Mouse (Mus musculus) embryonic stem cell, embryonic (primary cell): ENCODE measurements around the gene Akna.

Source experiments
- CTCF ChIA-PET, 4 experiments: fragments of 300-600 bp in 2 of 4; fragments of 350-600 bp in 2 of 4; sonication (Branson Sonifier 250); formaldehyde crosslinking; loops; one replicate each; lab custom pipeline; 2022; ENCODE audit warnings: inconsistent platforms in 2 of 4; lab: Charles Lee
- POLR2A ChIA-PET, 4 experiments: fragments of 300-600 bp in 2 of 4; fragments of 350-600 bp in 2 of 4; sonication (Branson Sonifier 250); formaldehyde crosslinking; loops; one replicate each; lab custom pipeline; 2022; ENCODE audit warnings: antibody characterized with exemption in 4 of 4, inconsistent platforms in 1 of 4; lab: Charles Lee

Akna gene

DNA sequence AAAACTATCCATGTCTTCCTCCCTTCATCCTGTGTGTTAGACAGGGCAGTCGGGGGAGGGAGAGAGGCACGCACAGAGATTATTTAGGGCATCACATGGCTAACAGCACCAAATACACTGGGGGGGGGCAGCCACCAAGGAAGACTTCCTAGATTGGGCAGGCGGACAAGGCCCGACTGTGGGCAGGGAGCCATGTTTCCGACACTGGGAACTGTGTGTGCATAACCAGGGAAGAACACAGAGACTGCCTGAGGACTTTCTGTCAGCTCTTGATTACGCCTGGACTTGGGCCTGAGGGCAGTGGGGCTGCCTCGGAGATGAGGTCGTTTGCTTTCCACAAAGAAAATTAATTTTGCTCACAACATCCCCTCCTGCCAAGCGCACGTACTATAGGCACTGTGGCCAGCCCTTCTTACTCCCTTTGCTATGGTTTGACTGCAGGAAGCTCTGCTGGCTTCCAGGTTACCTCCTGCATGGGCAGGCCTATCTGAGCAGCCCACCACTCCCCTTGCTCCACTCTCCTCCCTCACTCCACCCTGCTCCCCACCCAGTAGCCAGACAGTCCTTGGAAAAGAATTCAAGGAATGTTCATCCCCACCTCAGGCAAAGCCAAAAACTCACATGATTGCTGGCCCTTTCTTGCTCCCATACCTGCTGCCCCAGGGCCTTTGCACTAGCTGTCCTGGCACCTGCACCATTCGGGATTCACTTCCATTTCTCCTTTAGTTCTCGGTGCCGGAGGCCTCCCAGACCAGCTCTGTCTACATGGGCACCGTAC lies 17.2 kb upstream of the Akna start:
- ChIA-PET CTCF (interaction anchor here (0.5 to 1.8 kb wide), 7 partner anchors 10 to 106 kb away, joined by 3 to 7 read pairs (median 3); no protein-coding TSS in a partner anchor), POLR2A (interaction anchor here (0.6 to 8.4 kb wide), 28 partner anchors 9 to 548 kb away, joined by 3 to 60 read pairs (median 4); partner anchors contain the start of genes Whrn (in 2 of the 4), Atp6v1g1 (in 1 of the 4) and Tmem268 (in 1 of the 4))

DNA sequence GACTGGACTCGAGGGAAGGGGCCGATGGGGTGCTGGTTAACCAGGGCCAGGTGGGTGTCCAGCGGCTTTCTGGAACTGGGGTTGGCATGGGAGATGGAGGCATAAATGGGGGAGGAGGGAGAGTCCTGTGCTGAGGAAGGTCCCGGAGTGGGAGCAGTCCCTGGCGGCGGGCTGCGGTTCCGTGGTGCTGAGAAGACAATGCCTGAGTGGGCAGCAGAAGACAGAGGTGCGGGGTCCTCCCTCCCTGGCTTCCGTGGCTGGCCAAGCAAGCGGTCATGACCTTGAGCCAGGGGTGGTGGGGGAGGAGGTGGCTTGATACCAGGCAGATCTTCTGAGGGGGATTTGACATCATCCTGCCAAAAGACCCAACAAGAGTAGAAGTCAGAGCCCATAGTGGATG lies 15.1 kb upstream of the Akna start:
- POLR2A ChIA-PET = interaction anchor here in 2 of 4 experiments (1.0 to 3.4 kb wide), 3 partner anchors 8 to 77 kb away, joined by 3 to 38 read pairs (median 4); no protein-coding TSS in a partner anchor
- CTCF ChIA-PET = interaction anchor here in 1 of 4 experiments (1.3 to 1.7 kb wide), 3 partner anchors 10 to 80 kb away, joined by 4 read pairs; no protein-coding TSS in a partner anchor

DNA sequence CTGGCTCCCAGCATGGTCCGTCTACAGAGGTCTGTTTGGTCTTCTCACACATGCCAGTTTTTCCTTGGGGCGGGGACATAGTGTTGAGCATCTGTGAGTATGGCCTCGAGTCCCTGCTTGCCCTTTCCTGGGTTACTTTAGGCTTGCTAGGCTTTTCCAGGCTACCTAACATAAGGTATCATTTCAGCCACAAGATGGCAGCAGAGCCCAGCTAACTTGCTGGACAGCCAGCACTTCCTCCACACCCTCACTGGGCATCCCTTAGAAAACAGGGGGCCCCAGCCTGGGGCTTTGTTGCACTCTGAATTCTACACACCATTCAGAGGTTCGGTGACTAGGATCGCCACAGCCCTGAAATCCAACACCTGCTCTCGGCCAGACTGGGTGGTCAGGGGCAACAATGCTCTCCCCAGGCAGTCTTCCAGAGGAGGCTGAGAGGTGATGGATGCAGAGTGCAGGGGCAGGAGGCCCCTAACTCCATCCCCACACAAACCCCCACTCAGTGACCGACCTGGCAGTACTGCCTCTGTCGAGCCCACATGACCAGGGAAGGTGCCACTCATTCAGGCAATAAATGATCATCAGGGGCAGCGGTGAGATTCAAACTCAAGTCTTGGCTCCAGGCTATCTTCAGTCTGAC lies 14.3 kb upstream of the Akna start:
- ChIA-PET CTCF (interaction anchor here in 3 of 4 experiments (0.5 to 1.7 kb wide), 6 partner anchors 9 to 83 kb away, joined by 3 to 4 read pairs (median 4); no protein-coding TSS in a partner anchor), POLR2A (interaction anchor here in 3 of 4 experiments (0.8 to 1.1 kb wide), 3 partner anchors 18 to 823 kb away, joined by 3 to 4 read pairs (median 4); no protein-coding TSS in a partner anchor)

DNA sequence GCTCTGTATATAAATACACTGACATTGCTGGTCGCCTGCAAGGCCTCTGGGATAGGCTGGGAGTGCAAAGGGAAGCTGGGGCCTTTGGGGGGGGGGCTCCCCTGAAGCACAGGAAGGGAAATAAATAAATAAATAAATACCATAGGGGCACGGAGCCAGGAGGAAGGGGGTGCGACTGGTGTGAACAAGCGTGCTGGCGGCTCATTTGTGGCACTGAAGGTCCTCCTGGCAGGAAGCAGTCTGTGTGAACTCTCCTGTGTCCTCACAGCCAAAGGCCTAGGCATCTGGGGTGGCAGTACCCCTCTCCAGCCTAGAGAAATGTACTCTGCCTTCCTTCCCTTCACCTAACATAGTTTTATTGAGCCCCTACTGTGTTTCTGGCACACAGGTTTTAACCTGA lies 11.8 kb upstream of the Akna start:
- CTCF ChIA-PET = interaction anchor here in 2 of 4 experiments (0.9 to 1.5 kb wide), 2 partner anchors 10 to 84 kb away, joined by 3 to 5 read pairs; no protein-coding TSS in a partner anchor
- POLR2A ChIA-PET = no interaction called here

DNA sequence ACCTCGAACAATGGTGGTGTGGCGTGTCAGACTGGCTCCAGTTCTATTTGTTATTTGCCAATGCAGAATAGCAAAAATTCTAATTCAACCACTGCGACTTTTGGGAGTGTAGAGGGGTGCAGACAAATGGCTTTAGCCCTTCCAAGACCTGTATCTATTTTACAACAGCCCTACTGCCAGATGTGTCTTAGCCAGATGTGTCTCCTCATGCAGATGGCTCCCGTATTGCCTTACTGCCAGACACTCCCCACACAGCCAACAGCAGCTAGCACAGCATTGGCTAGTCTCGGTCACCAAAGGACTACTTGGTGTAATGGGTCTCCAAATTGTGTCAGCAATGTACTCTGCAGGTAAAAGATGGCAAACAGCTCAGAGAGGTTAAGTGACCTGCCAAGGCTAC lies 8.1 kb upstream of the Akna start:
- ChIA-PET CTCF (interaction anchor here in 3 of 4 experiments (0.6 to 3.9 kb wide), 14 partner anchors 13 to 230 kb away, joined by 3 to 19 read pairs (median 3); partner anchors contain the start of genes Atp6v1g1 (in 1 of the 3) and Whrn (in 1 of the 3)), POLR2A (interaction anchor here (0.8 to 5.0 kb wide), 36 partner anchors 9 to 1051 kb away, joined by 3 to 38 read pairs (median 5); partner anchors contain the start of genes Atp6v1g1 (in 2 of the 4), Tmem268 (in 2 of the 4), Whrn (in 2 of the 4) and Fkbp15 (in 1 of the 4))

DNA sequence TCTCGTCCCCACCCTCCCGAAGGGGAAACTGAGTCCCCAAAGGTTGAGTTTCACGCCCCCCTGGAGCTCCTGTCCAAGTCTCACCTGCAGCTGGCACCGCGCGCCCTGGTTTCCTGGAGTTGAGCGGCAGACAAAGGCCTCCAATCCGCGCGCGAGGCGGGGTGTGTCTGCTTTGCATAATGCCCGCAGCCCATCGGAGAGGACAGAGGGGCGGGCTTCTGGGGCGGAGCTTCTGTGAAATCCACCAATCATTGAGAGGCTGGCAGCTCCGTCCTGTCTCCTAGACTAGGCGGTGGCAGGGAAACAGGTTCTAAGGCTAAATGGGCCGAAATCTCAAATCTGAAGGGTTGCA lies 7.4 kb upstream of the Akna start:
- ChIA-PET CTCF (interaction anchor here in 3 of 4 experiments (0.7 to 3.9 kb wide), 15 partner anchors 10 to 229 kb away, joined by 3 to 19 read pairs (median 3); partner anchors contain the start of genes Atp6v1g1 (in 1 of the 3) and Whrn (in 1 of the 3)), POLR2A (interaction anchor here (0.5 to 5.0 kb wide), 42 partner anchors 8 to 1050 kb away, joined by 3 to 38 read pairs (median 4); partner anchors contain the start of genes Atp6v1g1 (in 2 of the 4), Tmem268 (in 2 of the 4), Whrn (in 2 of the 4) and Fkbp15 (in 1 of the 4))

DNA sequence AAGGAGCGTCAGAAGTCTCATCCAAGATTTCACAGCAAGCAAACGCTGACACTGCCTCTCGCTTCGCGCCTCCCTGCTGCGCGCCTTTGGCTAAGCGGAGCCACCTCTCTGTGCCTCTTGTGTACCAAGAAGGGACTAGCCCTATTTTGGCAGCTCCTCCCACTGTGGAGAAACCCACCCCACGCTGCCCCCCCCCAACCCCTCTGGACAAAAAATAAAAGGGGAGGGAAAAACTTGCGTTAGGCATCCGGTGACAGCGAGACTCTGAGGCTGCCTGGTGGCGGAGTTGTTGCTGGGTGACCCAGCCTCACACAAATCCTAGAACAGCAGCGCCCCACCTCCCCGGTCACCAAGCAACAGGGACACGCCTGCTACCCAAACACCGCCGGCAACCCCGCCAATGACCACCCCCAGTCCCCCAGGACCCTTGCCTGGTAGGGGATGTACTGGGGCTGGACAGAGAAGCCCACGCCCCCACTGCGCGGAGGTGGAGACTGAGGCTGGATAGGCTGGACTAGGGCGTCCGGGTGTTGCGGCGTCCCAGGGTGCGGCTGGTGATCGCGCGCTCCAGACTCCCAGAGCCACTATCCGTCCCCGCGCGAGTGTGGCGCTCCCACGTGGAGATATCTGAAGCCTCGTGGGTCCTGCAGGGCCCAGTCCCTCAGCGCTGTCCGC lies 6.9 kb upstream of the Akna start:
- CTCF ChIA-PET = interaction anchor here in 3 of 4 experiments (0.7 to 3.9 kb wide), 18 partner anchors 7 to 229 kb away, joined by 3 to 19 read pairs (median 3); partner anchors contain the start of genes Atp6v1g1 (in 1 of the 3) and Whrn (in 1 of the 3)
- POLR2A ChIA-PET = interaction anchor here (0.5 to 5.0 kb wide), 47 partner anchors 8 to 1050 kb away, joined by 3 to 38 read pairs (median 4); partner anchors contain the start of genes Atp6v1g1 (in 3 of the 4), Tmem268 (in 2 of the 4), Whrn (in 2 of the 4) and Fkbp15 (in 1 of the 4)

DNA sequence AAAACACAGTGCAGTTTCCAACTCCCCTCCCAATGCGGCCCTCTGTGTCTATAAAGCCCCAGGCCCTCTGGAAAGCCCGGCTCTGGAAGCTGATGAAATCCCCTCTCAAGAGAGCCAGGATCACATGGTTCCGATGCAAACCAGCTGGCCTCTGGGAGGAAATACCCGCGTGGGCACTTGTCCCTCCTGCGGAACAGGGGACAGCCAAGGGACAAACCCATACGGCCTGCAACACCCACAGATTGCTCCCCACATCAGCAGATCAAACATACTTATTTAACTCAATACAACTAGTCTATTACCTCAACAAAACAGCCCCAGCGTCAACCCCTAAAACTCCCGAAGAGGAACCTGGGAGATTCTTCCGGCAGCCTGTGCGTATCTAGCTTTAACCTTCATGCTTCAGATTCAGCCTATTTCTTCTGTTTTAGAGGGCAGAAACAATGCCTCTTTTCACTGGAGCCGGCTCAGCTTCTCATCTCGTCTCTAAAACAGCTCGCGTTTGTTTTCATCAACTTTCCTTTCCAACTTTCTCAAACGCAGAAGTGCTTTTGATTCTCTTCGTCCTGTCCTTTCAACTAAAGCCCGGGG lies 6.3 kb upstream of the Akna start:
- ChIA-PET CTCF (interaction anchor here in 2 of 4 experiments (1.0 to 3.9 kb wide), 11 partner anchors 8 to 81 kb away, joined by 3 to 19 read pairs (median 4); no protein-coding TSS in a partner anchor), POLR2A (interaction anchor here in 2 of 4 experiments (0.5 to 5.0 kb wide), 12 partner anchors 9 to 210 kb away, joined by 3 to 38 read pairs (median 12); partner anchors contain the start of gene Atp6v1g1 (in 1 of the 2))

DNA sequence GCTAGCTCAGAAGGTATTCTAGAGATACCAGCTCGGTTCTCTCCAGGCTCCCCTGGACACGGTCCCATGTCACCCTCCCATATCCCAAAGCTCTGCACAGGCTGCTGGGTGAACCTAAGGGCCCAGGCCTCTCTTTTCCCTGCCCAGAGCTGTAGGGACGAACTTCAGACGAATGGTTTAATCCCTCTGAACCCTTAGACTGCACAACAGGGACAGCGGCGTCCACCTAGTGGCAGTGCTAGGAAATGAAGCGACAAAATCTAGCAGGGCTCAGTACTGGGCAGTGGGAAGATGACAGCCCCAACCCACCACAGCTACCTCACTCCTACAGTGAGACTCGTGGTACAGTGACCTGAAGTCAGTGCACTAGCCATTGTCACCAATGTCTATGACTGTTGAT lies 5.5 kb upstream of the Akna start:
- POLR2A ChIA-PET = interaction anchor here in 3 of 4 experiments (0.6 to 5.0 kb wide), 10 partner anchors 14 to 972 kb away, joined by 3 to 19 read pairs (median 3); partner anchors contain the start of gene Atp6v1g1 (in 2 of the 3)
- CTCF ChIA-PET = interaction anchor here in 3 of 4 experiments (0.6 to 3.9 kb wide), 15 partner anchors 9 to 227 kb away, joined by 3 to 19 read pairs (median 4); partner anchors contain the start of gene Orm3 (in 1 of the 3)

DNA sequence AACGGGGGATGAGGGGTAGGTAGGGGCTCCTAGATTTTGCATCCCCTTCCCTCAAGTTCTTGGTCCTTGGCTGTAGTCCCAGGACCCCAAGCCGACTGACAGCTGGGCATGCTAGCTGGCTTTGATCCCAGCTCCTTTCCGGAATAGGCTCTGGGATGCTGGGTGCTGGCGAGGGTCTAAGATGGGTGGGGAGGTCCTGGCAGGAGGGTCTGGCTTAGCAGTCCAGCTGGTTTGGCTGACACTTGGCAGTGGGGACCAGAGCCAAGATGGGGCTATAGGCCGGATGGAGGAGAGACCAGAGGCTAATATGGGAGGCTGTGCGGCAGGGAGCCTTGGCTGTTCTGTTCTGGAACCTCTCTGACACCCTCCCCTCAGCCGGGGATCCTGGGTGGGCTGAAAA lies 5.1 kb upstream of the Akna start:
- CTCF ChIA-PET = interaction anchor here in 3 of 4 experiments (0.6 to 3.9 kb wide), 13 partner anchors 9 to 227 kb away, joined by 3 to 19 read pairs (median 4); partner anchors contain the start of gene Orm3 (in 1 of the 3)
- POLR2A ChIA-PET = interaction anchor here in 3 of 4 experiments (0.6 to 5.0 kb wide), 7 partner anchors 16 to 973 kb away, joined by 3 to 19 read pairs (median 3); partner anchors contain the start of gene Atp6v1g1 (in 2 of the 3)

DNA sequence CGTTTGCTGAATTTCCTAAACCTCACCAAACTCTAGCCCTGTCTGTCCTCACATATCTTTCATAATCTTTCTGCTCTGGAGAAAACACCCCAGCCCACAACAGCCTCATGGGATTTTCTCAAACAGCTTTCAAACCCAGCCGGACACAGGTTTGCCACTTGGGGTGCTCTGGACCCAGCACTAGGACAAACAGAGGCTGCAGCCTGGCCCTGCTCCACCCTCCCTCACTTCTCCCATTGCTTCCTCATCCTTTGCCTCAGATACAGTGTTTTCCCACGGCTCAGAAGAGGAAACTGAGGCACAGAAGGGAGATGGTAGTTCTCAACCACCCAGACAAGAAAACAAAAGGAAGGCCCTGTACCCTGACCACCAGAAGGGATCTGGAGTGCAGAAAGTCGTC lies 2.5 kb upstream of the Akna start:
- CTCF ChIA-PET = no interaction called here
- POLR2A ChIA-PET = interaction anchor here in 2 of 4 experiments (0.6 to 1.3 kb wide), 3 partner anchors 14 to 21 kb away, joined by 3 read pairs; no protein-coding TSS in a partner anchor

DNA sequence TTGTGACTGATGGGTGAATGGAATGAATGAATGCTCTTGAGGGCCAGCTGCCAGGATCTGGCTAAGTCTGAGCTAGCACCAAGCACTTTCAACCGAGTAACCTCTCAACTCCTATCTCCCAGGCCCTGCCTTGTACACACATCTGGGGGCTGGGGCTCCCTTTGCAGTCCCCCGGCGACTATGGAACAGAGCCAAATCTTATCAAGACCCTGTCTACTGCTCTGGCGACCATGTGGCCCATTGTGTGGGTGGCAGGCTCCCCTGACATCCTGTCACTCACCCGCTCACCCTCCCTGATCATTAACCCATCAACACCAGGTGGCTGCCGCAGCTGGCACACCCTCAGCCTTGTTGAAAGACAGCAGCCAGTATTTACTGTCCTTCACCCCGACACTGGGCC lies 1.9 kb upstream of the Akna start:
- POLR2A ChIA-PET = interaction anchor here in 2 of 4 experiments (0.7 to 1.3 kb wide), 2 partner anchors 19 to 21 kb away, joined by 3 read pairs; no protein-coding TSS in a partner anchor
- CTCF ChIA-PET = no interaction called here

DNA sequence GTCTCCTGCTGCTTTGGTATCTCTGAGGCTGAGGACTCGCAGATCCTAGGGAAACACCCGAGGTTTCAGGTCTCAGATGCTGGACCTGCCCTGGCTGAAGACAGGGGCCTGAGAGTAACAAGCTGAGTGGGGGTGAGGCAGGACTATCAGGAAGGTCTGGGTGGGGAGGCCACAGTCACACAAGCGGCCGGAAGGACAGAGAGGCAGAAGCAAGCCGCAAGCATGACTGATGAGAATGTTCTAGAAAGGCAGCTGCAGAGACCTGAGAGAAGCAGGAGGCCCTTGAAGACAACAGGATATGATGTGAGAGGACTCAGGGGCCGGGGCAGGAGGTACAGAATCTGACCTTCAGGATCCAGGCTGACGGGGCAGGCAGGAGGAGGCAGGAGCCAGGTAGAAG lies 1.1 kb upstream of the Akna start:
- ChIA-PET POLR2A (interaction anchor here in 1 of 4 experiments (0.6 kb wide), 1 partner anchor 59 kb away, joined by 3 read pairs; no protein-coding TSS in a partner anchor), CTCF (no interaction called here)

DNA sequence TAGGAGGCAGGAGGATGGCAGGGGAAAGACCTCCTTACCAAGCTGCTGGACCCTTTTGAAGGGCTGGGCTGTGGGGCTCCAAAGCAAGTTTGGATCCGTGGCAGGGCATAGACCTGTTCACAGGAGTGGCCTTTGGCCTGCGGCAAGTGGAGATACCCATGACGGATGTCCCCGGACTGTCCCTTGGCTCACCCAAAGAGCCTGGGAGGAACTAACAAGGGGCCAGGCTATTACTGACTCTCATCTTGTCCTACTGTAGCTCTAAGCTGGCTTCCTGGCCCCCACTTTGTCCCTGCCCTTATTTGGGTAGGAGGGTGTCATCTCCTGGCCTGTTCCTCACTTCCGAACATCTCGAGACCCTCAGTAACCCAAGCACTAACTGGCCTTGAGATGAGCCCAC lies 596 bp downstream of the Akna start:
- ChIA-PET CTCF (interaction anchor here in 3 of 4 experiments (0.6 to 1.1 kb wide), 4 partner anchors 24 to 48 kb away, joined by 3 to 4 read pairs (median 4); no protein-coding TSS in a partner anchor), POLR2A (interaction anchor here in 2 of 4 experiments (1.2 to 1.8 kb wide), 3 partner anchors 8 to 16 kb away, joined by 3 to 5 read pairs (median 5); no protein-coding TSS in a partner anchor)

DNA sequence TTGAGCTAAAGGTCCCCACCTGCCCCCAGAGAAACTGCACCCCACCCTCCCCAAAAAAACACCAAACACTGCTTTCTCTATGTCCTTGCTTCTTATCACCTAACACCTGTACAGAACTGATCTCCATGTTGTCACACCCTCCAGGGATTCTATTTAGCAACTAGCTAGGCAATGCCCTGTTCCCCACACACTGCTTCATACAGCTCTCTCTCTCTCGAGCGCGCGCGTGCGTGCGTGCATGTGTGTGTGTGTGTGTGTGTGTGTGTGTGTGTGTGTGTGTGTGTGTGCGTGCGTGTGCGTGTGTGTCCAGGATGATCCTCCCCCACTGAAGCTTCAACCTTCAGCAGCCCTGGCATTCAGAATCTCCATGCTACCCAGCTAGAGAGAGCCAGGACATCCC lies 1.1 kb downstream of the Akna start:
- ChIA-PET POLR2A (interaction anchor here in 2 of 4 experiments (0.6 to 1.8 kb wide), 4 partner anchors 9 to 144 kb away, joined by 3 to 5 read pairs (median 5); no protein-coding TSS in a partner anchor), CTCF (interaction anchor here in 1 of 4 experiments (0.6 kb wide), 1 partner anchor 49 kb away, joined by 4 read pairs; no protein-coding TSS in a partner anchor)

DNA sequence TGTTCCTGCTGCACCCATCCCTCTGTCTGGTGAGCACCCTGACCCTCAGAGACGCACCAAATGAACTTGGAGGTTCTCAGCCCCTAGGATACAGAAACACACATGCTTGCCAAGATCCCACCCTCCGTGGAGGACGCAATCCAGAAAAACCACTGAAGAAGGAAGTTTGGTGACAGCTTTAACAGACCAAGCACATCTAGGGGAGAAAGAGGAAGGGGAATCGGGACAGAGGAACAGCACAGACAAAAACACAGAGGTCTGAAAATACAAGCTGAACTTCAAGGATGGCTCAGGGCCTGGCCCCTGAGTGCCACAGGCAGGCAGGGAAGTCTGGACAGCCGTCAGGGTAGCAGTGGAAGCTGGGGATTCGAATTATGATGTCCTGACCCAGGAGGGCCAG lies 1.5 kb downstream of the Akna start:
- CTCF ChIA-PET = no interaction called here
- POLR2A ChIA-PET = interaction anchor here in 2 of 4 experiments (0.6 to 1.8 kb wide), 4 partner anchors 9 to 144 kb away, joined by 3 to 5 read pairs (median 5); no protein-coding TSS in a partner anchor
